Comparison of ENCODE assay signal across 13 mouse cellular contexts in genomic region chr9:58659989-58660388, GRCm38 (mm10).
DNase-seq lines count a peak whose midpoint lies in the region; ATAC-seq and TF ChIP-seq lines count a peak whose summit lies in the region.
"Had no signal": no experiment of that assay in that cellular context is flagged by ENCODE, and none has a peak within 500 bp of the region (broad histone marks: within the 10 kb centered on the region; RNA-seq: fewer than 3 reads in every experiment).

No protein-coding gene starts in this region.

- 0 out of 4 replicates have a peak, but pooled peaks of 1 of the 2 experiments have one; percentile 17 for TF ChIP-seq EP300 in MEL (IDR thresholded peaks at IDR 0.05; ENCODE audit: low read depth in 1 of 2, low read length in 2 of 2)

- no peak overlapping the region; the same call in 1 of the 2 replicates for H3K9ac ChIP-seq in heart, embryonic 16.5 days (ENCODE audit: low read length)
- no peak overlapping the region for H3K9ac ChIP-seq in MEL (ENCODE audit: control insufficient read depth, low read depth, low read length, poor library complexity, severe bottlenecking)
- H3K9ac ChIP-seq: limb, embryonic 13.5 days had no signal

- no peak for DNase-seq in heart, postnatal 25 days (ENCODE audit: low spot score)
- DNase-seq in MEL (ENCODE audit: low read depth, low spot score): peak; percentile 26
- no peak for DNase-seq in frontal cortex, postnatal 14 days (ENCODE audit: low spot score in 2 of 2)
- no peak for DNase-seq in frontal cortex, postnatal 25 days (ENCODE audit: low spot score in 2 of 2)
- DNase-seq: adrenal gland, adult 8-10 months; gastrocnemius, adult 2 months; layer of hippocampus, postnatal 36 days had no signal

- H3K79me2 ChIP-seq in MEL (ENCODE audit: control insufficient read depth, insufficient read depth, low read length, poor library complexity): no peaks in the 10 kb centered on the region

- ATAC-seq in heart, embryonic 16.5 days (replicated peaks; ENCODE audit: extremely low read depth, insufficient read depth, low FRiP score): no peak
- peak; percentile 56 for ATAC-seq in erythroblast, adult 5-6 weeks (replicated peaks; ENCODE audit: low FRiP score, poor library complexity, severe bottlenecking)
- ATAC-seq in megakaryocyte progenitor cell, adult 5-6 weeks (replicated peaks; ENCODE audit: poor library complexity): peak; percentile 32; the same call in 1 of the 2 replicates

- H3K27me3 ChIP-seq in heart, embryonic 16.5 days (ENCODE audit: control insufficient read depth, insufficient read depth, low read length): no peaks in the 10 kb centered on the region
- H3K27me3 ChIP-seq in MEL (ENCODE audit: control insufficient read depth in 1 of 2, insufficient read depth in 2 of 2, low read length in 2 of 2): no peaks in the 10 kb centered on the region
- H3K27me3 ChIP-seq: CH12.LX; limb, embryonic 13.5 days had no signal

- H3K27ac ChIP-seq in heart, embryonic 16.5 days (ENCODE audit: low read length): peak overlapping the region; percentile 14; the same call in 1 of the 2 replicates
- H3K27ac ChIP-seq in MEL (ENCODE audit: control insufficient read depth, low read depth, low read length): no peak overlapping the region; the same call in 1 of the 2 replicates
- H3K27ac ChIP-seq: gastrocnemius, adult 2 months; kidney, postnatal 0 days; limb, embryonic 13.5 days had no signal

- H3K9me3 ChIP-seq in heart, embryonic 16.5 days (replicated peaks; ENCODE audit: control insufficient read depth, low read length): no peaks in the 10 kb centered on the region
- no peaks in the 10 kb centered on the region for H3K9me3 ChIP-seq in MEL (replicated peaks; ENCODE audit: insufficient read depth, low read length)
- H3K9me3 ChIP-seq: limb, embryonic 13.5 days had no signal

- intact Hi-C loops in heart, postnatal 25 days (cut with DNase I): no loop called here

- TF ChIP-seq RAD21 in MEL (IDR thresholded peaks at IDR 0.05; ENCODE audit: low read depth, low read length): no peak

- WGBS in heart, embryonic 16.5 days: 67% methylated on average over 9 of the region's 9 CpGs

- TF ChIP-seq POLR2A in MEL (IDR thresholded peaks at IDR 0.05; ENCODE audit: control insufficient read depth in 1 of 2, insufficient read depth in 1 of 2, low read depth in 1 of 2, low read length in 2 of 2, poor library complexity in 1 of 2): no peak

- H3K4me1 ChIP-seq in heart, embryonic 16.5 days (ENCODE audit: control insufficient read depth, insufficient read depth, low read length): peaks cover 28% of the 10 kb centered on the region
- peaks cover 43 to 52% of the 10 kb centered on the region in 2 experiments for H3K4me1 ChIP-seq in MEL (ENCODE audit: control insufficient read depth in 1 of 2, insufficient read depth in 2 of 2, low read length in 2 of 2)
- H3K4me1 ChIP-seq: limb, embryonic 13.5 days had no signal

- TF ChIP-seq CTCF in MEL (IDR thresholded peaks at IDR 0.05 in 2 of 3, conservative IDR thresholded peaks at IDR 0.05 in 1 of 3; ENCODE audit: control insufficient read depth in 1 of 3, insufficient read depth in 1 of 3, low read depth in 2 of 3, low read length in 3 of 3, poor library complexity in 1 of 3, severe bottlenecking in 1 of 3): no peak

- H3K4me2 ChIP-seq in heart, embryonic 16.5 days (ENCODE audit: low read depth, low read length): no peak overlapping the region
- H3K4me2 ChIP-seq: limb, embryonic 13.5 days had no signal

- H3K36me3 ChIP-seq in heart, embryonic 16.5 days (ENCODE audit: control insufficient read depth, insufficient read depth): peaks cover 9% of the 10 kb centered on the region
- H3K36me3 ChIP-seq in MEL (ENCODE audit: control insufficient read depth in 1 of 2, insufficient read depth in 2 of 2, low read length in 2 of 2): peaks cover 16 to 51% of the 10 kb centered on the region in 2 experiments

- no peak overlapping the region for H3K4me3 ChIP-seq in heart, embryonic 16.5 days (ENCODE audit: low read length)
- no peak overlapping the region for H3K4me3 ChIP-seq in MEL (ENCODE audit: control insufficient read depth in 1 of 2, insufficient read depth in 1 of 2, low read depth in 2 of 2, low read length in 2 of 2)
- H3K4me3 ChIP-seq: gastrocnemius, adult 2 months; limb, embryonic 13.5 days had no signal

TF ChIP-seq in MEL, 35 proteins besides CTCF, POLR2A, EP300 and RAD21:
- TF ChIP-seq NRF1 (IDR thresholded peaks at IDR 0.05; ENCODE audit: insufficient read depth, low read depth, low read length, poor library complexity, severe bottlenecking) (no peak), MXI1 (IDR thresholded peaks at IDR 0.05; ENCODE audit: low read depth, low read length) (no peak), TBP (IDR thresholded peaks at IDR 0.05; ENCODE audit: low read depth, low read length) (peak; percentile 51; the same call in 1 of the 2 replicates), TAL1 (IDR thresholded peaks at IDR 0.05; ENCODE audit: low read length) (peak; percentile 17; the same call in 1 of the 2 replicates), TCF12 (IDR thresholded peaks at IDR 0.05; ENCODE audit: low read depth, low read length) (peak; percentile 41; the same call in 1 of the 2 replicates), BHLHE40 (IDR thresholded peaks at IDR 0.05; ENCODE audit: borderline replicate concordance, low read depth, low read length) (no peak)
